Mouse (Mus musculus): ENCODE data around the gene Zfp423. TPM values are rescaled to one million over a fixed set of nuclear protein-coding genes. Genes with fewer than 3 reads are reported as not detected.

Zfp423 gene
- total and polyA plus RNA-seq, 2 experiments from 2014 or later, result 1.9 to 7.9 TPM

- DNase-seq (ENCODE audit: low spot score) (no peak), ATAC-seq (ENCODE audit: insufficient read depth, low read depth) (no peak)
- Histone ChIP-seq H3K4me3 (ENCODE audit: low read depth, low read length) (no peak overlapping the region), H3K9me3 (replicated peaks; ENCODE audit: control insufficient read depth, low read length) (no peaks in the 10 kb centered on the region), H3K27me3 (ENCODE audit: control insufficient read depth, insufficient read depth, low read length) (no peaks in the 10 kb centered on the region), H3K4me1 (ENCODE audit: control insufficient read depth, insufficient read depth) (no peaks in the 10 kb centered on the region), H3K36me3 (replicated peaks; ENCODE audit: control insufficient read depth, insufficient read depth, low read length) (no peaks in the 10 kb centered on the region), H3K27ac (ENCODE audit: low read depth) (no peak overlapping the region), H3K4me2 (ENCODE audit: low read depth, low read length) (no peak overlapping the region), H3K9ac (replicated peaks; ENCODE audit: low read depth, low read length) (no peak overlapping the region)
- TF ChIP-seq EP300 (IDR thresholded peaks at IDR 0.05; ENCODE audit: low read depth) (no peak), CTCF (IDR thresholded peaks at IDR 0.05; ENCODE audit: low read depth) (no peak)
- WGBS, result 70% methylated on average over 2 of the region's 2 CpGs
Observed at GRCm38 (mm10) chr8:87881088-87881487, 78.3 kb downstream of the Zfp423 start.

- Histone ChIP-seq H3K36me3 (replicated peaks; ENCODE audit: control insufficient read depth, insufficient read depth, low read length) (no peaks in the 10 kb centered on the region), H3K27ac (ENCODE audit: low read depth) (no peak overlapping the region), H3K27me3 (ENCODE audit: control insufficient read depth, insufficient read depth, low read length) (no peaks in the 10 kb centered on the region), H3K9me3 (replicated peaks; ENCODE audit: control insufficient read depth, low read length) (no peaks in the 10 kb centered on the region), H3K4me3 (ENCODE audit: low read depth, low read length) (no peak overlapping the region), H3K4me2 (ENCODE audit: low read depth, low read length) (no peak overlapping the region), H3K9ac (replicated peaks; ENCODE audit: low read depth, low read length) (no peak overlapping the region), H3K4me1 (ENCODE audit: control insufficient read depth, insufficient read depth) (peaks cover 3% of the 10 kb centered on the region; the same call in 1 of the 2 replicates)
- no peak for DNase-seq (ENCODE audit: low spot score)
- no peak for TF ChIP-seq EP300 (IDR thresholded peaks at IDR 0.05; ENCODE audit: low read depth)
- TF ChIP-seq CTCF (IDR thresholded peaks at IDR 0.05; ENCODE audit: low read depth), result peak; percentile 18; the same call in 1 of the 2 replicates
- no peak for ATAC-seq (ENCODE audit: insufficient read depth, low read depth)
- WGBS, result 70% methylated on average over 6 of the region's 6 CpGs
Observed at GRCm38 (mm10) chr8:87875852-87876251, 83.5 kb downstream of the Zfp423 start.

- TF ChIP-seq CTCF (IDR thresholded peaks at IDR 0.05; ENCODE audit: low read depth) (no peak), EP300 (IDR thresholded peaks at IDR 0.05; ENCODE audit: low read depth) (no peak)
- ATAC-seq (ENCODE audit: insufficient read depth, low read depth) (0 out of 2 replicates have a peak, but pooled peaks have one; percentile 30), DNase-seq (ENCODE audit: low spot score) (peak; percentile 34)
- no peaks in the 10 kb centered on the region for H3K9me3 ChIP-seq (replicated peaks; ENCODE audit: control insufficient read depth, low read length)
- H3K4me1 ChIP-seq (ENCODE audit: control insufficient read depth, insufficient read depth), result peaks cover 3% of the 10 kb centered on the region; the same call in 1 of the 2 replicates
- H3K4me2 ChIP-seq (ENCODE audit: low read depth, low read length), result no peak overlapping the region
- no peak overlapping the region for H3K4me3 ChIP-seq (ENCODE audit: low read depth, low read length)
- H3K36me3 ChIP-seq (replicated peaks; ENCODE audit: control insufficient read depth, insufficient read depth, low read length), result no peaks in the 10 kb centered on the region
- H3K9ac ChIP-seq (replicated peaks; ENCODE audit: low read depth, low read length), result no peak overlapping the region
- H3K27ac ChIP-seq (ENCODE audit: low read depth), result no peak overlapping the region
- no peaks in the 10 kb centered on the region for H3K27me3 ChIP-seq (ENCODE audit: control insufficient read depth, insufficient read depth, low read length)
- 43% methylated on average over 10 of the region's 10 CpGs for WGBS
Observed at GRCm38 (mm10) chr8:87875452-87875851, 83.9 kb downstream of the Zfp423 start.

- Histone ChIP-seq H3K4me2 (ENCODE audit: low read depth, low read length) (no peak overlapping the region), H3K27ac (ENCODE audit: low read depth) (no peak overlapping the region), H3K9ac (replicated peaks; ENCODE audit: low read depth, low read length) (no peak overlapping the region), H3K9me3 (replicated peaks; ENCODE audit: control insufficient read depth, low read length) (no peaks in the 10 kb centered on the region), H3K36me3 (replicated peaks; ENCODE audit: control insufficient read depth, insufficient read depth, low read length) (no peaks in the 10 kb centered on the region), H3K27me3 (ENCODE audit: control insufficient read depth, insufficient read depth, low read length) (no peaks in the 10 kb centered on the region), H3K4me3 (ENCODE audit: low read depth, low read length) (no peak overlapping the region), H3K4me1 (ENCODE audit: control insufficient read depth, insufficient read depth) (peaks cover 3% of the 10 kb centered on the region; the same call in 1 of the 2 replicates)
- DNase-seq (ENCODE audit: low spot score) (no peak), ATAC-seq (ENCODE audit: insufficient read depth, low read depth) (no peak)
- TF ChIP-seq CTCF (IDR thresholded peaks at IDR 0.05; ENCODE audit: low read depth), result no peak
- TF ChIP-seq EP300 (IDR thresholded peaks at IDR 0.05; ENCODE audit: low read depth), result no peak
- 73% methylated on average over 14 of the region's 14 CpGs for WGBS
Observed at GRCm38 (mm10) chr8:87872987-87873550, 86.3 kb downstream of the Zfp423 start.

- TF ChIP-seq CTCF (IDR thresholded peaks at IDR 0.05; ENCODE audit: low read depth) (no peak), EP300 (IDR thresholded peaks at IDR 0.05; ENCODE audit: low read depth) (no peak)
- no peak for ATAC-seq (ENCODE audit: insufficient read depth, low read depth)
- Histone ChIP-seq H3K9me3 (replicated peaks; ENCODE audit: control insufficient read depth, low read length) (no peaks in the 10 kb centered on the region), H3K27me3 (ENCODE audit: control insufficient read depth, insufficient read depth, low read length) (no peaks in the 10 kb centered on the region), H3K4me1 (ENCODE audit: control insufficient read depth, insufficient read depth) (peaks cover 3% of the 10 kb centered on the region; the same call in 1 of the 2 replicates), H3K9ac (replicated peaks; ENCODE audit: low read depth, low read length) (no peak overlapping the region), H3K27ac (ENCODE audit: low read depth) (no peak overlapping the region), H3K4me2 (ENCODE audit: low read depth, low read length) (no peak overlapping the region), H3K4me3 (ENCODE audit: low read depth, low read length) (no peak overlapping the region), H3K36me3 (replicated peaks; ENCODE audit: control insufficient read depth, insufficient read depth, low read length) (no peaks in the 10 kb centered on the region)
- 79% methylated on average over 6 of the region's 6 CpGs for WGBS
- no peak for DNase-seq (ENCODE audit: low spot score)
Observed at GRCm38 (mm10) chr8:87872356-87872930, 87.0 kb downstream of the Zfp423 start.

Measured in heart, postnatal 0 days (tissue).